Mouse (Mus musculus) CH12F3 (cell line): Measurements from ENCODE around the gene Sgk2.

Source experiments
- in situ Hi-C: fragments of 300-500 bp; cut with MboI; formaldehyde crosslinking; loops from 2 replicates; pipeline ENCODE4 v1.14.3; 2020; ENCODE audit warnings: low sequenced_read_pairs

Gene Sgk2

GRCm38 (mm10) chr2:162988235-162988634 lies 1.1 kb downstream of the Sgk2 start:
- in situ Hi-C loops: no loop called here

- in situ Hi-C loops: no loop called here
Measured at GRCm38 (mm10) chr2:162991394-162992083, 4.4 kb downstream of the Sgk2 start.

DNA sequence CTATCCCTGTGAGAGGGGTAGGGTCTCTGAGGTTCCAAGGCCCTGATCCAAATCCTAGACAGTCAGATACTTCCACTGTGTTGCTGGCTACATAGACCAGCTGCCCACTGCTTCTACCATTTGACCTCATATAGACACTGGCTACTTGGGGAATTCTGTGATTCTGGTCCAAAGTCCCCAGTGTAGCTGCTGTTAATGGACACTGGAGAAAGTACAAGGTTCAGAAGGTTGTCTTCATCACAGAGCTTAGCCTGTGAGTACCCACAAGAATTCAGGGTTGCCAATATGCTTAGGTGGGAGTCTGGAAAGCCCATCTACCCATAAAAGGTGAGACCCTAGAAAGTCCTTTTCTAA lies 4.9 kb downstream of the Sgk2 start:
- in situ Hi-C loops: no loop called here

- in situ Hi-C loops: no loop called here
Measured at GRCm38 (mm10) chr2:162993881-162994616, 6.9 kb downstream of the Sgk2 start.

DNA sequence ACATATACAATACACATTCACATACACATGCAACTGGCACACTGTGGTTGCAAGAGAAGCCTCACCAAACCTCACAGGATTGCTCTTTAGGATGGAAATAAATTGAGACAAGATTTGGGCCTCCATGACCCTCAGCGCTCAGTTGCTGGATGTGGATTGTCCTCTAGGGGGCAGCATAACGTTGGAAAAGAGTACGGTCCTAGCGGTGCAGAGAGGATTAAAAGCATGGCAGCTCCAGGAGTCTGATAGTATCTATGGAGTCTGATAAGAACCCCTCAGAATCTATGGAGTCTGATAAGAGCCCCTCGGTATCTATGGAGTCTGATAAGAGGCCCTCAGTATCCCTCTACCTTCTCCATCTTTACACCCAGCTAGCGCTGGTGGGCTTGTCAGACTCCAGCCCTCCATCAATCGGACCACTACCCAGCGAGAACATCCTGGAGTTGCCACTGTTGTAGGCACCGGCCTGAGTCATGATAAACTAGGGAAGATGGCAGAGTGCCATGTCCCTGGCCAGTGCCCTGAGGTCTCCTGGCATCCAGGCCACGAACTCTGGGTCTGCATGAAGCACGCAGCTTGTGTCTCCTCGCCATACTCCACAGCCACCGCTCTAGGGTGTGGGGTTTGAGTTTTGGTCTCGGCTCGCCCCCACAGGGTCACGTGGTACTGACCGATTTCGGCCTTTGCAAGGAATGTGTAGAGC lies 11.5 kb downstream of the Sgk2 start:
- in situ Hi-C loops: no loop called here

DNA sequence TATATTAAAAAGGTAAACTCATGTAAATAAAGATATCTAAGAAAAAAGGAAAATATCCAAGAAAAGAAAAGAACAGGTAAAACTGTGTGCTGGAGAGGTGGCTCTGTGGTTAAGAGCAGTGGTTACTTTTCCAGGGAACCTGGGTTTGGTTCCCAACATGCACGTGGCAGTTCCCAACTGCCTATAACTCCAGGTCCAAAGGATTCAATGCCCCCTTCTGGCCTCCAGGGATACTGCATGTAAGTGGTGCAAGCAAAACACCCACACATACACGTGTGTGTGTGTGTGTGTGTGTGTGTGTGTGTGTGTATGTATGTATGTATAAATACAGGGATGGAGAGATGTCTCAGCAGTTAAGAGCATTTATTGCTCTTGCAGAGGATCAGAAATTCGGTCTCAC lies 12.6 kb downstream of the Sgk2 start:
- in situ Hi-C loops: no loop called here

DNA sequence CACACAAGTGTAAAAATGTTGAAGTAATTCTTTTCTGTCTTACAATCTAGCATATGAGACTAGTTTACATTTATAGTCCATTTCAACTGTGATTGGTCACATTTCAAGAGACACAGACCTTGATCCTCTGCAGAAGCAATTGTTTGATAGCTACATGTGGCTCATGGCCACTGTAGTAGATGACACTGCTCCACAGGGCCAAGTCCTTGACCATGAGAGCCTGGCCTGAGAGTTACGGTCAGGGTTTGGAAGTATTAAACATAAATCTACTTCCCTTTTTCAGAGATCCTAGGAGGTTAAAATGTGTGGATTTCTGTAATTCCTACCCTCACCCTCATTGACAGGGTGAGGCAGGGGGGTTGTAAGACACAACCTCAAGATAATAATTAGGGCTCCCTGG lies 13.9 kb downstream of the Sgk2 start:
- in situ Hi-C loops: no loop called here

DNA sequence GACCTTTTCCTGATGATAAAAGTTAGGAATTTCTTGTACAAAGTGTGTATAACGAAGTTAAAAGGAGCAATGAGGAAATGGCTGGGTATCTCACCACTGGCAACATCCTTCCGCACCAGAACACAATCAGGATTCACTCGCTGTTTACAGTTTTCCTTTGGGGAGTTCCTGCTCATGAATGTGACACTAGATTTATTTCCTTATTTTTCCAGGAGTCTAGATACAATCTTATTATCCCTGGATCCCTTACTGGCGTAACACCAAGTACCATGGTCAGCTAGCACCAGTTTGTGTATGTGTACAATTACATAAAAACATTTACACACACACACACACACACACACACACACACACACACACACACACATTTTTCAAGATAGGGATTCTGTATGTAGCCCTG lies 20.2 kb downstream of the Sgk2 start:
- in situ Hi-C loops: no loop called here

GRCm38 (mm10) chr2:163016916-163017743 lies 30.0 kb downstream of the Sgk2 start, which contains the start of gene Ift52:
Gene Ift52, plus strand, starts transcription at chr2:163017354.
- in situ Hi-C loops: no loop called here

DNA sequence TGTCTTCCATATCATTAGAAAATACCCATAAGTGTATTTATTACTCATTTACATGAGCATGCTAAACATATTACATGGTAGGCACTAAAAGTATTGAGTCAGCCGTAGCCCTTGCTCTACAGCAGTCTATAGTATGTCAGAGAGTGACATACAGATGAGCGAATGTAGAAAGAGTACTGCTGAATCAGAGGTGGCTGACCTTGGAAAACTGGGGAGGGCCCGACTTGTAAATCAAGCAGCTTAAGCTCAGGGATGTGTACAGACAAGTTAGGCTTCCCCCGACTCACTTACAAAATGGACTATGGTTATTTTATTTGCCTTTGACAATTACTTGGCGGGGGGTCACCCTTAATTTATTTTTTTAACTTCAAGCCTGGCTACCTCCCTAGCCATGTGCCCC lies 44.2 kb downstream of the Sgk2 start:
- in situ Hi-C loops: no loop called here

- in situ Hi-C loops: no loop called here
Measured at GRCm38 (mm10) chr2:163031757-163032156, 44.6 kb downstream of the Sgk2 start.

GRCm38 (mm10) chr2:163032622-163033021 lies 45.5 kb downstream of the Sgk2 start:
- in situ Hi-C loops: no loop called here

DNA sequence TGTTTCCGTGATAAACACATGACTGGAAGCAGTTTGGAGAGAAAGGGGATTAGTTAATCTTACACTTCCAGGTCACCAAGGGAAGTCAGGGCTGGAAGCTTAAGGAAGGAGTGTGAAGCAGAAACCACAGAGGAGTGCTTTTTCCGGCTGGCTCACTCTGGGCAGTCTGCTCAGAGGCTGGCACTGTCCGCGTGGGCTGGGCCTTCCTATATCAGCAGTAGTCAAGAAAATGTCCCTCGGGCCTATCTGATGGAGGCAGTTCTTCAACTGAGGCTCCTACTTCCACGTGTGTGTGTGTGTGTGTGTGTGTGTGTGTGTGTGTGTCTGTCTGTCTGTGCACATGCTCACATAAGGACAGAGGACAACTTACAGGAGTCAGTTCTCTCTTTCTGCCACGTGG lies 52.8 kb downstream of the Sgk2 start:
- in situ Hi-C loops: no loop called here

GRCm38 (mm10) chr2:163048125-163048524 lies 61.0 kb downstream of the Sgk2 start:
- in situ Hi-C loops: no loop called here

DNA sequence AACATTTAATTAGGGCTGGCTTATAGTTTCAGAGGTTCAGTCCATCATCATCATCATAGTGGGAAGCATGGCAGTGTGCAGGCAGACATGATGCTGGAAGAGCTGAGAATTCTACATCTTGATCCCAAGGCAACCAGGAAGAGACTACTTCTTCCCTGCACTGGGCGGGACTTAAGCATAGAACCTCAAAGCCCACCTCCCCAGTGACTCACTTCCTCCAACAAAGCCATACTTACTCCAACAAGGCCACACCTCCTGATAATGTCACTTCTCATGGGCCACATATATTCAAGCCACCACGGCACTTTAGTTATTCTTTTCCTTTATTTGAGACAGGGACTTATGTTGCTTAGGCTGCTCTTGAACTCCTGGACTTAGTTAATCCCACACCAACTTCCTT lies 62.0 kb downstream of the Sgk2 start:
- in situ Hi-C loops: no loop called here

DNA sequence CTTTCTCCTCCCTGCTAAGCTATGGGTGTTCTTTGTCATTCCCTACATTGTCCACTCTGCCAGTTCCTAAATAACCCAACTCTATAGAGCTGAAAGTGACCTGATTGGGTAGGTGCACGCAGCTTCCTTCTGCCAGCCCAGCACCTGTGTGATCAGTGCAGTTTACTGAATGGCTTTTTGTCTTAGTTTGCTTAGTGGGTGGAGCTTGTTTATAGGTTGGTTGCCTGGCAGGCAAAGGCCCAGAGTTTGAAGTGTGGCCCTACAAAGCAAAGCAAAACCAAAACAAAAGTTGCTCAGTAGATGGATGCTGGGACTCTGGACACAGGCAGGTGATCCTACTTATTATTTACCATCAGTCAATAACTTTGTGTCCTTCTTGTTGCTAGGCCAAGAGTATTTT lies 64.6 kb downstream of the Sgk2 start:
- in situ Hi-C loops: no loop called here

- in situ Hi-C loops: no loop called here
Measured at GRCm38 (mm10) chr2:163052101-163052500, 65.0 kb downstream of the Sgk2 start.

DNA sequence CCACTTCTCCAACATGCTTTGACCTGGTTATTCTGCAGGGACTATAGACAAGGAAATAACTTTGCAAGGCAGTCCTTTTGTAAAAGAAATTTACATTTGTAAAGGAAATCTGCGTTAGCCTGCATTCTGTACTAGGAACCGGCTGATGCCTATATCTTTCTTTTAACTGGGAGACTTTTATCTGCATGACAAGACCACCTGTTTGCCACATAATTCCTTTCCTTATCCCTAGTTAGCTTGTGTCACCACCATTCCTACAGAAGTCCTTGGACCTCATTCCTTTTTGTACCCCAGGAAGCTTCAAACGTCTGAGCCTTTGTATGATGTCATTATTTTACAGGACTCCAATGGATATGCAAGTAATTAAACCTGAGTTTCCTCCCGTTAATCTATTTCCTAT lies 65.7 kb downstream of the Sgk2 start:
- in situ Hi-C loops: no loop called here

GRCm38 (mm10) chr2:163054335-163054840 lies 67.3 kb downstream of the Sgk2 start, which contains the start of gene Mybl2:
Gene Mybl2, plus strand, starts transcription at chr2:163054687.
- in situ Hi-C loops: no loop called here

DNA sequence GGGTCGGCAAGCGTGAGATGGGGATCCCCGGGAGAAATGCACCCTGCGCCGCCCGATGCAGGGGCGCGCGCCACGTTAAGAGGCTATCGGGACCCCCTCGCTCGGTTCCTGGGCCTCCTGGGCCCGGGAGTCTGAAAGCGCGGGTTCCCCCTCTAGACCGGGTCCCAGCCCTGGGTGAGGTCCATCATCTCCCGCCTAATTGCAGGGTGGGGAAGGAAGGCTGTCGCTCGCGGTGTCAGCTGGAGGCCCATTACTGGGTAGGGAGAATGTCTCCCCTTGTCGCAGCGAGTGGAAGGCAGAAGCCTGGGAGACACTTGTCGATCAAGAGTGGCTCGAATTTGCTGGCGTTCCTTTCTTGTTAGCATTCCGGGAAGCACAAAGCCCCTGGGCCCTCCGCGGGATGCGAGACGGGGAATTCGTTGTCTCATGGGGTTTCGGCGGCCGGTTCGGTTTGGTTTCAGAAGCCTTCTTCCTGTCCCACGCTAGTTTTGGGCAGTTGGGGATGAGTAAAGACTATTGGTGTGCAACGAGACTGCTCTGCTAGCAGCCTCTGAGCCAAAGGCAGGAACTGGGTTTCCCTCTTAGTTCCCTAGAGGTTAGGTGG lies 67.9 kb downstream of the Sgk2 start:
- in situ Hi-C loops: no loop called here
